Mouse (Mus musculus) liver, adult (tissue): ENCODE results near the gene Sycn.
"Not testable (repeated sequence)": the region's sequence is repeated elsewhere in the genome, so short reads cannot be mapped to it uniquely, and the experiment has no call there.

Experiments
- GATA4 ChIP-seq: IDR thresholded peaks from 2 replicates; pipeline ENCODE4 v1.6.1; 2014; ENCODE audit warnings: mild to moderate bottlenecking, low read length; ENCODE audit not compliant: insufficient replicate concordance

Sycn gene

GRCm38 (mm10) chr7:28540526-28540925 lies at the start of gene Sycn:
TSS of gene Sycn (plus strand) at chr7:28540885.
- no peak for TF ChIP-seq GATA4

GRCm38 (mm10) chr7:28490903-28491302 lies 49.8 kb upstream of the Sycn start:
- no peak for TF ChIP-seq GATA4

- no peak for TF ChIP-seq GATA4
These were observed 48.4 kb upstream of the Sycn start for GRCm38 (mm10) chr7:28492310-28492709.

GRCm38 (mm10) chr7:28495426-28495825 lies 45.3 kb upstream of the Sycn start:
- TF ChIP-seq GATA4: no peak

GRCm38 (mm10) chr7:28505585-28505984 lies 35.1 kb upstream of the Sycn start:
- no peak for TF ChIP-seq GATA4

- not testable (repeated sequence) for TF ChIP-seq GATA4
These were observed 30.2 kb upstream of the Sycn start, which contains the start of gene Ifnl2 for GRCm38 (mm10) chr7:28510405-28510974. TSS of gene Ifnl2 (minus strand) at chr7:28510455.

- no peak for TF ChIP-seq GATA4
These were observed 29.2 kb upstream of the Sycn start for GRCm38 (mm10) chr7:28511441-28511840.

- TF ChIP-seq GATA4: not testable (repeated sequence)
These were observed 18.1 kb upstream of the Sycn start, which contains the start of gene Ifnl3 for GRCm38 (mm10) chr7:28522536-28522935. TSS of gene Ifnl3 (plus strand) at chr7:28522836.

- TF ChIP-seq GATA4: no peak
These were observed 12.6 kb upstream of the Sycn start for GRCm38 (mm10) chr7:28527922-28528719.

- no peak for TF ChIP-seq GATA4
These were observed 8.7 kb upstream of the Sycn start for GRCm38 (mm10) chr7:28532005-28532404.

- TF ChIP-seq GATA4: no peak
These were observed 3.4 kb downstream of the Sycn start for GRCm38 (mm10) chr7:28544051-28544601.

- no peak for TF ChIP-seq GATA4
These were observed 4.6 kb downstream of the Sycn start for GRCm38 (mm10) chr7:28545048-28545890.

- no peak for TF ChIP-seq GATA4
These were observed 5.2 kb downstream of the Sycn start for GRCm38 (mm10) chr7:28545891-28546210.

GRCm38 (mm10) chr7:28546649-28547048 lies 6.0 kb downstream of the Sycn start:
- TF ChIP-seq GATA4: no peak

GRCm38 (mm10) chr7:28547154-28547553 lies 6.5 kb downstream of the Sycn start, which contains the start of gene Nccrp1:
TSS of gene Nccrp1 (minus strand) at chr7:28547254.
- TF ChIP-seq GATA4: no peak
